Mouse (Mus musculus) left cerebral cortex, adult 18-20 months (tissue): ENCODE measurements at regions not wholly inside any gene's neighbourhood (a gene's known extent, or its start where the extent isn't known, plus 50 kb on each side); places are given as distances from the start of the nearest gene placed in this dataset.

Experiments
- DNase-seq, 2 experiments: peaks; one replicate each; pipeline ENCODE4 v3.0.0; 2021 to 2022; ENCODE audit warnings: low spot score in 2 of 2, mixed read lengths in 1 of 2

DNA sequence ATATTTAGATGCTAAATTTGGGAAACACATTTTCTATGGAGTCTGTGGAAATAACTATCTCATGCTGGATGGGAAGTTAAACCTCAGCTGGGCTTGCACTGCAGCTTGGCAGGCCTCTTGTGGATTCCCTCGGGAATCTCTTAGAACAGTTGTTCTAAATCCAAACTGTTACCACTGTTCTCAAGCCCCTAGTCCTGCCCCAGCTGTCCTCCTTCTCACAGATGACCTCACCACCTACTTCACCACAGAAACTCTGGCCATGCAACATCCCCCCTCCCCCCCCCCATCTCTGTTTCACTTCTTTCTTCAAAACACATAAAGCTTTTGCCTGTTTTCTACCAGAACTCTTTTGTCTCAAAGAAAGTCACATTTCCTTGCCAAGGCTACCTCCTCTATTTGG, 136.6 kb upstream of the Wdr44 start:
- no peak for DNase-seq

DNA sequence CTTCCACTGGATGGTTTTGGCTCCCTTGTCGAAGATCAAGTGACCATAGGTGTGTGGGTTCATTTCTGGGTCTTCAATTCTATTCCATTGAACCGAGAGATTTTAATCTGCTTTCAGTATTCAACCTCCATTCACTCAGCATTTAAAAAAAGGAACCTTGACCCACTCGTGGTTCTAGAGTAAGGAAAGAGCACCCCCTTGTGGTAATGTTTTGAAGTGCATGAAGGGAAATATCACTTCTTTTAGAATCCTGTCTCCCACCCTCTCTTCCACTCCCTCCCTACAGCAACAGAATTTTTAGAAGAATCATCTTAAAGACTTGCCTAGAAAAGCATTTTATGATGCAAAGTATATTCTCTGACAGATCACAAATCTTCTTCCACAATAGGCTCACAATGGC, 127.3 kb upstream of the Wdr44 start:
- DNase-seq: peak; percentile 3 to 5
